Mouse (Mus musculus) cerebellum, adult 9-11 months (tissue): ENCODE data around the gene Abcc3.

Experiments used
- DNase-seq: peaks from one replicate; pipeline ENCODE4 v3.0.0; 2022

Gene Abcc3

GRCm38 (mm10) chr11:94392672-94393109 is at the start of gene Abcc3:
TSS of gene Abcc3 (minus strand) at chr11:94392997.
- no peak for DNase-seq

- no peak for DNase-seq
Measured at GRCm38 (mm10) chr11:94441752-94442151, 49.0 kb upstream of the Abcc3 start.

GRCm38 (mm10) chr11:94441122-94441521 is 48.3 kb upstream of the Abcc3 start:
- no peak for DNase-seq

GRCm38 (mm10) chr11:94440421-94440820 is 47.6 kb upstream of the Abcc3 start:
- DNase-seq, result no peak

GRCm38 (mm10) chr11:94429011-94429651 is 36.3 kb upstream of the Abcc3 start:
- DNase-seq, result no peak

- no peak for DNase-seq
Measured at GRCm38 (mm10) chr11:94428091-94428835, 35.5 kb upstream of the Abcc3 start.

GRCm38 (mm10) chr11:94425656-94426055 is 32.9 kb upstream of the Abcc3 start:
- DNase-seq, result no peak

- DNase-seq, result no peak
Measured at GRCm38 (mm10) chr11:94425215-94425614, 32.4 kb upstream of the Abcc3 start.

GRCm38 (mm10) chr11:94424380-94424779 is 31.6 kb upstream of the Abcc3 start:
- DNase-seq, result no peak

- peak; percentile 76 for DNase-seq
Measured at GRCm38 (mm10) chr11:94423855-94424254, 31.1 kb upstream of the Abcc3 start.

- no peak for DNase-seq
Measured at GRCm38 (mm10) chr11:94420991-94421390, 28.2 kb upstream of the Abcc3 start.

GRCm38 (mm10) chr11:94420325-94420724 is 27.5 kb upstream of the Abcc3 start:
- peak; percentile 56 for DNase-seq

- peak; percentile 70 for DNase-seq
Measured at GRCm38 (mm10) chr11:94419004-94419727, 26.4 kb upstream of the Abcc3 start.

GRCm38 (mm10) chr11:94414042-94414441 is 21.2 kb upstream of the Abcc3 start:
- peak; percentile 59 for DNase-seq

- DNase-seq, result peak; percentile 82
Measured at GRCm38 (mm10) chr11:94413516-94413915, 20.7 kb upstream of the Abcc3 start.

- no peak for DNase-seq
Measured at GRCm38 (mm10) chr11:94412998-94413469, 20.2 kb upstream of the Abcc3 start.

GRCm38 (mm10) chr11:94412562-94412961 is 19.8 kb upstream of the Abcc3 start:
- DNase-seq, result peak; percentile 51

- DNase-seq, result no peak
Measured at GRCm38 (mm10) chr11:94407803-94408321, 15.1 kb upstream of the Abcc3 start.

- no peak for DNase-seq
Measured at GRCm38 (mm10) chr11:94405348-94405747, 12.6 kb upstream of the Abcc3 start.

GRCm38 (mm10) chr11:94404641-94405260 is 12.0 kb upstream of the Abcc3 start:
- peak; percentile 87 for DNase-seq

- no peak for DNase-seq
Measured at GRCm38 (mm10) chr11:94404178-94404577, 11.4 kb upstream of the Abcc3 start.

GRCm38 (mm10) chr11:94403757-94404156 is 11.0 kb upstream of the Abcc3 start:
- DNase-seq, result no peak

- DNase-seq, result no peak
Measured at GRCm38 (mm10) chr11:94402731-94403130, 9.9 kb upstream of the Abcc3 start.
